Mouse (Mus musculus): Measurements from ENCODE around the gene Prpf40b.
"Not testable (repeated sequence)": the region's sequence is repeated elsewhere in the genome, so short reads cannot be mapped to it uniquely, and the experiment has no call there.

Prpf40b gene

GRCm38 (mm10) chr15:99294813-99295374, at the start of gene Prpf40b:
TSS of gene Prpf40b (plus strand) at chr15:99295087.
- DNase-seq (ENCODE audit: low read depth, low spot score) = peak; percentile 76

GRCm38 (mm10) chr15:99246736-99247135, 48.2 kb upstream of the Prpf40b start:
- DNase-seq (ENCODE audit: low read depth, low spot score) = not testable (repeated sequence)

DNA sequence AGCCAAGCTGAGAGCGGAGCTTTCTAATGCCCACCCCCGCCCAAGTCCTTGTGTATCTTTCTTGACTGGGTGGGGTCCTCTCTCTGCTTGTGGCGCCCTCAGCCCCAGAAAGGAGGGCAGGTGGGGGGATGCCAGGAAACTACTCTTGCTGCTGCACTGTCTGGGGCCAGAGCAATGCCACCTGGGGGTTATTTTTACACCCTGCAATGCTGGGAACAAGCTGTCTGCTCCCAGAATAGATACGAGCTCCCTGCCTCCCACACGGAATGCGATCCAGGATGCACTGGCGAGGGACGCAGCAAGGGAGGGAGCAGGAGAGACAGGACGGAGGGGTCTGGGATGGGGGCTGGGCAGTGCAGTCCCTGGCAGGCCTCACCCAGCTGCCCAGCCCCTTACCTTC, 45.9 kb upstream of the Prpf40b start:
- no peak for DNase-seq (ENCODE audit: low read depth, low spot score)

- DNase-seq (ENCODE audit: low read depth, low spot score) = no peak
Measured at GRCm38 (mm10) chr15:99249938-99250337, 44.9 kb upstream of the Prpf40b start.

DNA sequence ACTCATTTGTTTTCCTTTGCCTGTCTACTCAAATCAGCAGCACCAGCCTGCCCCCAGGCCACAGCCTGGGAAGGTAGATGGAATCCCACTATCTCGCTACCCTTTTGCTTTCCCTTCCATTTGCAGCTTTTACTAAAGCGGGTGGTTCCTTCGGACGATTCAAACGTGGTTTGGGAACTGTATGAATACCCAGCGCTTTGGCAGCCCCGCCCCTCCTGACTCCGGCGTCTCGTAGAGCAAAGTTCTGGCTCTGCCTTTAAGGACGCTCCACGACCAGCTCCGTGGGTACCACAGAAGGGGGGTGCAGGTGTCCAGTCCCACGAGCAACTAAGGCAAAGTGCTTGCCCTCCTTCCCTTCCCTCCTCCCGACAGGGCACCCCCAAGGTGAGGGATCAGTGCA, 43.8 kb upstream of the Prpf40b start:
- peak; percentile 35 for DNase-seq (ENCODE audit: low read depth, low spot score)

DNA sequence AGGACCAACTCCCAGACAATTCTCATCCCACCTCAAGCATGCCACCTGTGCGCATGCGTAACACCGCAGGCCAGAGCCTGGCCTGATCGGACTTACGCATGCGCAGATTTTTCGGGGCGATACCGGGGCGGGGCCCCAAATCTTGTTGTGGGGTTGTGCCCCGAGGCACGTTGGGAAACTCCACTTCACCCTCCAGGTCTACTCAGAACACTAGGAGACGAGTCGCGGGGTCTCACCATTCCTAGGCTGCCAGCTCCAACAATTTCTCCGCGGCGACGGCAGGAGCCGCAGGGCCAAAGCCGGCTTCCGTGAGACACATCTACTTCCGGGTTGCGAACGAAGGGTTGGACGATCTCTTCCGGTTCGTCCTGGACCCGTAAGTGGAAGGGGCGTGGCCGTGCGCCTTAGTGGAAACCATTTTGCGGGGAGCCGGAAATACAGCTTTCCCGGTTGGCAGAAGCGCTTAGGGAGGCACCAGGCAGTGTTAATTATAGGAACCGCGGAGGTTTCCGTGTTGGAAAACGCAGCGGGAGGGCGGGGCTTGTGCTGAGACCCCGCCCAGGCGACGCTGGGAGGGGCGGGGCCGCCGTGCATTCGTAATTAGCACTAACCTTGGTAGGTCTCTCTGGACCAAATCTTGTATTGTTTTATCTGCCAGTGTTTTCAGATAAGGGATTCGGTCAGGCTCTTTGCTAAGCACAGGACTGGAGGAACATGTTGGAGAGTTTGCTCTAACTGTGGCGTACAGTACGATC, 43.1 kb upstream of the Prpf40b start, which contains the start of gene Mcrs1:
Mcrs1 (minus strand) TSS at position 336 of the 755 bp plus-strand sequence.
- peak; percentile 100 for DNase-seq (ENCODE audit: low read depth, low spot score)

GRCm38 (mm10) chr15:99252381-99253174, 42.3 kb upstream of the Prpf40b start:
- DNase-seq (ENCODE audit: low read depth, low spot score) = peak; percentile 88

- not testable (repeated sequence) for DNase-seq (ENCODE audit: low read depth, low spot score)
Measured at GRCm38 (mm10) chr15:99253175-99253479, 41.8 kb upstream of the Prpf40b start.

GRCm38 (mm10) chr15:99253772-99254171, 41.1 kb upstream of the Prpf40b start:
- DNase-seq (ENCODE audit: low read depth, low spot score) = no peak

DNA sequence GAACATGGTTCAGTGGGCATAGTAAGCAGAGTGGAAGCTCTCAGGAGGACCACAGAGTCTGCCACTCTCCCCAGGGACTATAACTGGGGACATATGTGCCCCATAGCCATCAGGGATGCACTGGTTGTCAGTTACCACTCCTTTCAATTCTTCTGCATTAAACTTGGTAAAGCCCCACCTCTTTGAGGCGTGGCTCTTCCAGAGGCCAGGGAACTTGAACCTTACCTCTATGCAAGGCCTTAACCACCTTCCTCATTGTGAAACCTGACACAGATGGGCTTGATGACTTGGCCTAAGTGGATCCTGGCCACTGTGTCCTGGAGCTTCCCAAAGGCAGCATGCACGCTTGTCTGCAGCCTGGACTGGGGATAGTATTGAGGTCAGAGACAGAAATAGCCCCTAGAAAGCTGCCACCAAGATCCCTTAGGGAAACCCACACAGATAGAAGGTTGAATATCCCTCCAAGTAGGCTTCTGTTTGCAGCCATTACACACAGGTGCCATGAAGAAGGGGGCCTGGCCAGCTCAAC, 40.3 kb upstream of the Prpf40b start:
- no peak for DNase-seq (ENCODE audit: low read depth, low spot score)

GRCm38 (mm10) chr15:99255241-99255749, 39.6 kb upstream of the Prpf40b start:
- DNase-seq (ENCODE audit: low read depth, low spot score) = peak; percentile 59

- peak; percentile 72 for DNase-seq (ENCODE audit: low read depth, low spot score)
Measured at GRCm38 (mm10) chr15:99259167-99259729, 35.6 kb upstream of the Prpf40b start.

DNA sequence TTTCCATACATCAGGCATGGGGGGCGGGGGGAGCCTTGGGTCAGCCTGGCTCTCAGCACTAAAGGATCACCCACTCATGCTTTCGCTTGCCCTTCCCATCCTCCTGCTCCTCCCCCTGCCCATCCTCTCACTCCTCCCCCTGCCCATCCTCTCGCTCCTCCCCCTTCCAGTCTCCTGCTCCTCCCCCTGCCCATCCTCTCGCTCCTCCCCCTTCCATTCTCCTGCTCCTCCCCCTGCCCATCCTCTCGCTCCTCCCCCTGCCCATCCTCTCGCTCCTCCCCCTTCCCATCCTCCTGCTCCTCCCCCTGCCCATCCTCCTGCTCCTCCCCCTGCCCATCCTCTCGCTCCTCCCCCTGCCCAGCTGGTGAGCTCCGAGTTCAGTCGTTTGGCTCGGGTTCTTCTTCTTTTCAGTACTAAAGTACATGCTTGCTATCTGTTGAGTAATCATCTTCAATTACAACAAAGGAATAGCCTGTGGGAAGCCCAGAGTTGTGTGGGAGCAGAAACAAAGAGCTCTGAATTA, 35.1 kb upstream of the Prpf40b start:
- DNase-seq (ENCODE audit: low read depth, low spot score) = peak; percentile 74

GRCm38 (mm10) chr15:99262702-99263101, 32.2 kb upstream of the Prpf40b start:
- DNase-seq (ENCODE audit: low read depth, low spot score) = no peak

DNA sequence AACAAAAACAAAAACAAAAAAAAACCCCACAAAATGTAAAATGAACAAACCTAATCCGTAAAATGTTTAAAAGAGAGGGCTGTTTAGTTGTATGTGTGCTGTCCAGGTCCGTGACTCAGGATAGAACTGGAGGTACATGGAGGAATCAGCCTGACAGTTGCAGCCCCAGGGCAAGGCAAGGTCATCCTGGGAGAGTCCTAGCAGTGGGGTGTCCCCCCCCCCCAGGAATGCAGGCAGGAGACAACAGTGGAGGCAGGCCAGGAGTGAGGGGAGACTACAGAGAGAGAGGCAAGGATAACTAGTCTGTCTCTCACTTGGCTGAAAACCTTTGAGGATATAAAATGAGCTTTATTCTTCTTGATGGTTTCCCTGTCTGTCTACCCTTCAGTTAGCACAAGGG, 30.5 kb upstream of the Prpf40b start:
- no peak for DNase-seq (ENCODE audit: low read depth, low spot score)

DNA sequence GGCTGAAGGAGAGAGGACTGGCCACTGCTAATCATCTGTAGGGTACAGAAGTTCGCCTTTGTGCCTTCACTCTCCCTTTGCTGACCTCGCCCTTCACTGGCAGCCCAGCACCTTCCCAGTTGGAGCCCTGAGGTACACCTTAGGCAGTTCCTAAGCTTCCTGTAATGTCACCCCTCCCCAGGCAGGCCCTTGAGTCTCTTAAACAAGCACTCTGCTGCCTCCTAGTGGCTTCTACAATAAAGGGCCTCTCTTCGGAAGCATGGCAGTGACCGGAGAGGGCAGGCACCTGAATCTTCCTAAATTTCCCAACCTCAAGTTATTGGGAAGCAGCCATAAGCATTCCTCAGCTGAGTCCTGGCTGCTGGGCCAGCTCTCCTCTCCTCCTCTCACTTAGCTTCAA, 29.2 kb upstream of the Prpf40b start:
- peak; percentile 94 for DNase-seq (ENCODE audit: low read depth, low spot score)

GRCm38 (mm10) chr15:99276095-99276494, 18.8 kb upstream of the Prpf40b start:
- DNase-seq (ENCODE audit: low read depth, low spot score) = no peak

- no peak for DNase-seq (ENCODE audit: low read depth, low spot score)
Measured at GRCm38 (mm10) chr15:99278271-99278670, 16.6 kb upstream of the Prpf40b start.

DNA sequence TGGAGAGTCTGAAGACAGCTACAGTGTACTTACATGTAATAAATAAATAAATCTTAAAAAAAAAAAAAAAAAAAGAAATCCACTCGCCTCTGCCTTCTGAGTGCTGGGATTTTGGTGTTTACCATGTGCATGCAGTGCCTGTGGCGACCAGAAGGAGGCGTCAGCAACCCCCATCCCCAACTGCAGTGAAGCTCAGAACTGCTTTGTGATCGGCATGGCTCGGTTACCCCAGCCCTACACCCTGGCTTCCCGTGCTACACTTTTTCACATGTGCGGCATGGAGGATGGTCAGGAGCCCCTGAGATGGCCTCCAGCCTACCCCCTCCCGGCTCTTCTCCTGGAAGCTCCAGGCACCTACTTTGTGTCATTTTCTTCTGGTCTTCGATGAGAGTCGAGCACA, 11.4 kb upstream of the Prpf40b start:
- DNase-seq (ENCODE audit: low read depth, low spot score) = no peak

- DNase-seq (ENCODE audit: low read depth, low spot score) = peak; percentile 34
Measured at GRCm38 (mm10) chr15:99284527-99285188, 10.2 kb upstream of the Prpf40b start.

DNA sequence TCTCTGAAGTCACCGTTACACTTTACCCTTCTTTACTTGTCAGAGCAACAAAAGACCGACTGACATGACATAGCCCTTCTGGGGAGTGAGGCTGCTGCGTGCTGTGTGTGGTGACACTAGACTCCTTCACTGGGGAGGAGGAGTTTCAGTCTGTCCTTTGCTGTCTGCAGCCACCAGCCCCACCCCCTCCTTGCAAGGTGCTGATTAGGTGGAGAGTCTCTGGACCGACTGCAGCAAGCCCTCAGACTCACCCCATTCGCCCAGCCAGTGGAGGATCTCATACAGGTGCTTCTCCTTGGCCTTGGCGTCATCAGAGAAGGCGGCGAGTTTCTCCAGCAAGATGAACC, 9.7 kb upstream of the Prpf40b start:
- no peak for DNase-seq (ENCODE audit: low read depth, low spot score)
